In genomic region chr4:119415072-119415753, GRCm38 (mm10) we compare ENCODE assay signal across 9 mouse cellular contexts. TPM values are rescaled to one million over a fixed set of nuclear protein-coding genes. Genes with fewer than 3 reads are reported as not detected.
DNase-seq lines count a peak whose midpoint lies in the region; ATAC-seq and TF ChIP-seq lines count a peak whose summit lies in the region.
"Had no signal": no experiment of that assay in that cellular context is flagged by ENCODE, and none has a peak within 500 bp of the region (broad histone marks: within the 10 kb centered on the region; RNA-seq: fewer than 3 reads in every experiment).

TSS of gene Ccdc30 (minus strand) at chr4:119415521.

- peak within 1 kb of the TSS; percentile 74 for H3K9ac ChIP-seq in heart, embryonic 13.5 days
- H3K9ac ChIP-seq in kidney, embryonic 16.5 days (replicated peaks; ENCODE audit: low read length) = peak within 1 kb of the TSS; percentile 57
- H3K9ac ChIP-seq in midbrain, postnatal 0 days (replicated peaks; ENCODE audit: low read length, poor library complexity, severe bottlenecking) = peak within 1 kb of the TSS; percentile 64

- TF ChIP-seq POLR2A in spleen, adult 2 months (IDR thresholded peaks at IDR 0.05; ENCODE audit: low read depth, low read length) = no peak

- H3K9me3 ChIP-seq in heart, embryonic 13.5 days = no peaks in the 10 kb centered on the region
- no peaks in the 10 kb centered on the region for H3K9me3 ChIP-seq in kidney, embryonic 16.5 days (ENCODE audit: low read length)
- H3K9me3 ChIP-seq in midbrain, postnatal 0 days (ENCODE audit: low read length) = no peaks in the 10 kb centered on the region

- peak within 1 kb of the TSS; percentile 60 for H3K4me3 ChIP-seq in heart, embryonic 13.5 days
- H3K4me3 ChIP-seq in kidney, embryonic 16.5 days (ENCODE audit: low read length) = peak within 1 kb of the TSS; percentile 58
- peak within 1 kb of the TSS; percentile 68 for H3K4me3 ChIP-seq in midbrain, postnatal 0 days (ENCODE audit: low read depth, low read length)
- peak within 1 kb of the TSS; percentile 55 for H3K4me3 ChIP-seq in spleen, adult 2 months (ENCODE audit: extremely low read depth, insufficient read depth, insufficient read length)

- WGBS in heart, embryonic 13.5 days = under 1% methylated on average over 49 of the region's 49 CpGs
- under 1% methylated on average over 47 of the region's 49 CpGs for WGBS in kidney, embryonic 16.5 days
- under 1% methylated on average over 44 of the region's 49 CpGs for WGBS in midbrain, postnatal 0 days
- under 1% methylated on average over 49 of the region's 49 CpGs for WGBS in spleen, adult 2 months

- peak; percentile 85 to 87 for DNase-seq in B cell, adult 2 months
- peak; percentile 98 for DNase-seq in brain, adult 2 months (ENCODE audit: low read depth, low spot score)
- DNase-seq in fibroblast of lung, adult 2 months (ENCODE audit: low read depth) = peak; percentile 74
- DNase-seq in liver = peak; percentile 81
- DNase-seq in midbrain, postnatal 0 days (ENCODE audit: low spot score) = peak; percentile 97
- peak; percentile 64 to 79 for DNase-seq in spleen, adult 2 months (ENCODE audit: low read depth in 1 of 2, low spot score in 2 of 2)

- no peak within 1 kb of the TSS for H3K27ac ChIP-seq in heart, embryonic 13.5 days (replicated peaks)
- H3K27ac ChIP-seq in kidney, embryonic 16.5 days (ENCODE audit: low read length) = no peak within 1 kb of the TSS
- peak within 1 kb of the TSS; percentile 71 for H3K27ac ChIP-seq in midbrain, postnatal 0 days (ENCODE audit: low read depth, low read length)
- no peak within 1 kb of the TSS for H3K27ac ChIP-seq in spleen, adult 2 months (ENCODE audit: insufficient read depth, low read length)

- peaks cover 3% of the 10 kb centered on the region; the same call in 1 of the 2 replicates for H3K27me3 ChIP-seq in heart, embryonic 13.5 days (replicated peaks)
- no peaks in the 10 kb centered on the region for H3K27me3 ChIP-seq in kidney, embryonic 16.5 days (ENCODE audit: insufficient read depth, low read length)
- H3K27me3 ChIP-seq in midbrain, postnatal 0 days (ENCODE audit: insufficient read depth, low read length) = no peaks in the 10 kb centered on the region
- no peaks in the 10 kb centered on the region for H3K27me3 ChIP-seq in spleen, adult 2 months (ENCODE audit: control insufficient read depth, insufficient read depth, low read length)

- H3K36me3 ChIP-seq in heart, embryonic 13.5 days = peaks cover 15% of the 10 kb centered on the region
- 0 out of 2 replicates have a peak, but pooled peaks cover 7% of the 10 kb centered on the region for H3K36me3 ChIP-seq in kidney, embryonic 16.5 days (ENCODE audit: insufficient read depth, low read length)
- H3K36me3 ChIP-seq in midbrain, postnatal 0 days (ENCODE audit: insufficient read depth, low read length) = no peaks in the 10 kb centered on the region
- H3K36me3 ChIP-seq in spleen, adult 2 months (ENCODE audit: control insufficient read depth, insufficient read depth, low read length) = 0 out of 2 replicates have a peak, but pooled peaks cover 1% of the 10 kb centered on the region

- ATAC-seq in heart, embryonic 13.5 days (ENCODE audit: extremely low read depth, insufficient number of reproducible peaks, low FRiP score, low TSS enrichment) = peak; percentile 90
- ATAC-seq in kidney, embryonic 16.5 days (ENCODE audit: low FRiP score, low TSS enrichment) = peak; percentile 100
- ATAC-seq in midbrain, postnatal 0 days (ENCODE audit: low FRiP score) = peak; percentile 100

- H3K4me2 ChIP-seq in heart, embryonic 13.5 days = peak within 1 kb of the TSS; percentile 80
- H3K4me2 ChIP-seq in kidney, embryonic 16.5 days (replicated peaks; ENCODE audit: low read depth, low read length) = peak within 1 kb of the TSS; percentile 78
- H3K4me2 ChIP-seq in midbrain, postnatal 0 days (ENCODE audit: low read depth, low read length, poor library complexity, severe bottlenecking) = peak within 1 kb of the TSS; percentile 79

- H3K4me1 ChIP-seq in heart, embryonic 13.5 days = peaks cover 29% of the 10 kb centered on the region
- peaks cover 7% of the 10 kb centered on the region; the same call in 1 of the 2 replicates for H3K4me1 ChIP-seq in kidney, embryonic 16.5 days (ENCODE audit: insufficient read depth, low read length)
- peaks cover 2% of the 10 kb centered on the region; the same call in 1 of the 2 replicates for H3K4me1 ChIP-seq in midbrain, postnatal 0 days (ENCODE audit: insufficient read depth, low read length)
- no peaks in the 10 kb centered on the region for H3K4me1 ChIP-seq in spleen, adult 2 months (ENCODE audit: control insufficient read depth, insufficient read depth, insufficient read length)

- TF ChIP-seq CTCF in midbrain, postnatal 0 days (IDR thresholded peaks at IDR 0.05) = no peak
- TF ChIP-seq CTCF in spleen, adult 2 months (IDR thresholded peaks at IDR 0.05; ENCODE audit: extremely low read depth, insufficient read depth, insufficient read length, insufficient replicate concordance) = no peak

RNA-seq across cellular contexts. Expression of gene Ccdc30, which starts in this region (rescaled TPM):
- polyA plus RNA-seq in heart, embryonic 13.5 days (2015; fragmentation: Nextera tagmentation; extraction: Ambion mirVana) = 1.9 and 2.9 TPM in 2 replicates
- 7.5 TPM in 2 replicates for polyA plus RNA-seq in kidney, embryonic 16.5 days (2015; fragmentation: Nextera tagmentation; extraction: Ambion mirVana)
- 9.6 and 11.9 TPM in 2 replicates for total RNA-seq in midbrain, postnatal 0 days (2014; rRNA removed)
- 24.1 and 24.2 TPM in 2 replicates for polyA plus RNA-seq in midbrain, postnatal 0 days (2015; fragmentation: Nextera tagmentation; extraction: Ambion mirVana)
- 0.20 and 0.23 TPM in 2 replicates for polyA plus RNA-seq in spleen, adult 2 months (2012; rRNA removed)
- polyA plus RNA-seq: G1E had no signal

Comparison
In these comparisons a context has a peak if more than half of its experiments do, and no peak if none do; other contexts are left out.
1. Peak in DNase-seq and H3K4me3 ChIP-seq in spleen, adult 2 months; RNA of the gene not detected or under 1 TPM.